ENCODE assay signal across 16 mouse cellular contexts in the genomic region with DNA sequence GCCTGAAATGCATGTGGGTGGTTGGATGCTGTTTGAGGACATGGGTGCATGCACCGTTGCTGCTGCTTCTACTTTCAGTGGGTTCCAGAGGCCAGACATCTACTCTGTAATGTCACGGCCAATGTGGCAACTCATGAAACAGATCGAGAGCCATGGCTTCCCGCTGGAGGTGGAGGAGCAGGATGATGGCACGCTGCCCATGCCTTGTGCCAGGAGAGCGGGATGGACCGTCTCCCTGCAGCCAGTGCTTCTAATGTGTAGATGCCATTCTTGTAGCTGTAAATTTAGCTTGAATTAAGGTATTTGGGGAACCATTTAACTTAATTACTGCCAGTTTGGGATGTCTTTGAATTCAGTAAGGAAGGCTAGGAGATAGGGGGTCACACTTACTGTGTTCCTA.
DNase-seq lines count a peak whose midpoint lies in the region.
"Had no signal": no experiment of that assay in that cellular context is flagged by ENCODE, and none has a peak within 500 bp of the region (broad histone marks: within the 10 kb centered on the region; RNA-seq: fewer than 3 reads in every experiment).

No protein-coding gene starts in this region.

- intact Hi-C loops in left cerebral cortex, postnatal 4 days (cut with DNase I), result no loop called here
- intact Hi-C loops in left cerebral cortex, postnatal 36 days (cut with DNase I), result no loop called here

- DNase-seq in left cerebral cortex, postnatal 4 days, result peak; percentile 68
- no peak for DNase-seq in left cerebral cortex, postnatal 36 days (ENCODE audit: low spot score in 2 of 2)
- peak; percentile 81 to 88 for DNase-seq in cerebellum, adult 18-20 months
- DNase-seq in cerebellum, postnatal 10 days, result peak; percentile 85 to 90
- no peak for DNase-seq in gastrocnemius, adult 18-20 months (ENCODE audit: low spot score)
- no peak for DNase-seq in testis, postnatal 10 days (ENCODE audit: low spot score)
- DNase-seq in layer of hippocampus, adult 8-10 months (ENCODE audit: low spot score in 2 of 2), result no peak
- DNase-seq: B cell, adult 2 months; gastrocnemius, postnatal 10 days; heart, postnatal 4 days; kidney, adult 18-20 months; kidney, postnatal 36 days; liver, embryonic 13.5 days; lung, adult 18-20 months; lung, postnatal 4 days; thymus, postnatal 14 days had no signal

Comparison
In these comparisons a context has a peak if more than half of its experiments do, and no peak if none do; other contexts are left out.
1. DNase-seq: peak in left cerebral cortex, postnatal 4 days (single experiment), cerebellum, adult 18-20 months (2 of 2) and cerebellum, postnatal 10 days (2 of 2); none in left cerebral cortex, postnatal 36 days (0 of 2), gastrocnemius, adult 18-20 months (single experiment), testis, postnatal 10 days (single experiment) and layer of hippocampus, adult 8-10 months (0 of 2).